Mouse (Mus musculus) heart, embryonic 10.5 days (tissue): ENCODE measurements around the gene Nit2. TPM values are rescaled to one million over a fixed set of nuclear protein-coding genes. Genes with fewer than 3 reads are reported as not detected.
A peak's percentile ranks its signal among the peaks of the same experiment; 100 is the strongest.
"Not testable (repeated sequence)": the region's sequence is repeated elsewhere in the genome, so short reads cannot be mapped to it uniquely, and the experiment has no call there.

ENCODE experiments used
- DNase-seq: peaks from one replicate; pipeline ENCODE4 v3.0.0-alpha.2; 2017; ENCODE audit warnings: low spot score
- H3K27ac ChIP-seq: fragments of 300-500 bp; sonication (generic); 2 replicates; pipeline ENCODE4 v1.5.1; 2016; ENCODE audit warnings: mild to moderate bottlenecking
- H3K27me3 ChIP-seq: fragments of 300-500 bp; sonication (generic); 2 replicates; pipeline ENCODE4 v1.6.1; 2016; ENCODE audit warnings: mild to moderate bottlenecking; ENCODE audit not compliant: poor library complexity, insufficient read depth, severe bottlenecking
- H3K36me3 ChIP-seq: fragments of 300-500 bp; sonication (generic); 2 replicates; pipeline ENCODE4 v1.6.1; 2016; ENCODE audit warnings: mild to moderate bottlenecking, moderate library complexity
- H3K4me1 ChIP-seq: fragments of 300-500 bp; sonication (generic); 2 replicates; pipeline ENCODE4 v1.6.1; 2016; ENCODE audit warnings: mild to moderate bottlenecking
- H3K4me3 ChIP-seq: fragments of 300-500 bp; sonication (generic); 2 replicates; pipeline ENCODE4 v1.5.1; 2016; ENCODE audit warnings: mild to moderate bottlenecking, moderate library complexity
- H3K9me3 ChIP-seq: fragments of 300-500 bp; sonication (generic); 2 replicates; pipeline ENCODE4 v1.6.1; 2016; ENCODE audit warnings: mild to moderate bottlenecking, moderate library complexity
- WGBS: fragments of 180-500 bp; shearing (Covaris S2); methylation state at CpG from one replicate; pipeline ENCODE4 v1.1.7; 2016; 5-methylcytosine and 5-hydroxymethylcytosine counted together
- polyA plus RNA-seq: library from polyadenylated mRNA; unstranded; fragments of >200 nt; fragmentation: Nextera tagmentation; extraction: Ambion mirVana; gene quantifications from 2 replicates; pipeline ENCODE4 v1.2.1, GENCODE M21; 2016

Gene Nit2
- polyA plus RNA-seq, 1 experiment from 2014 or later: 58.3 TPM

GRCm38 (mm10) chr16:57177254-57177653 is 10.1 kb upstream of the Nit2 start:
- no peak for DNase-seq
- Histone ChIP-seq H3K36me3 (peaks cover 53% of the 10 kb centered on the region), H3K27ac (no peak overlapping the region), H3K9me3 (no peaks in the 10 kb centered on the region), H3K4me1 (no peaks in the 10 kb centered on the region), H3K27me3 (no peaks in the 10 kb centered on the region), H3K4me3 (no peak overlapping the region)
- 59% methylated on average over 2 of the region's 2 CpGs for WGBS

GRCm38 (mm10) chr16:57176276-57176675 is 9.1 kb upstream of the Nit2 start:
- Histone ChIP-seq H3K4me3 (no peak overlapping the region), H3K27me3 (no peaks in the 10 kb centered on the region), H3K4me1 (no peaks in the 10 kb centered on the region), H3K9me3 (no peaks in the 10 kb centered on the region), H3K36me3 (peaks cover 47% of the 10 kb centered on the region), H3K27ac (no peak overlapping the region)
- WGBS: 84% methylated on average over 7 of the region's 7 CpGs
- no peak for DNase-seq

GRCm38 (mm10) chr16:57175751-57176150 is 8.6 kb upstream of the Nit2 start:
- H3K27ac ChIP-seq: no peak overlapping the region
- no peaks in the 10 kb centered on the region for H3K4me1 ChIP-seq
- DNase-seq: no peak
- no peaks in the 10 kb centered on the region for H3K9me3 ChIP-seq
- WGBS: 81% methylated on average over 2 of the region's 2 CpGs
- H3K27me3 ChIP-seq: no peaks in the 10 kb centered on the region
- no peak overlapping the region for H3K4me3 ChIP-seq
- H3K36me3 ChIP-seq: peaks cover 47% of the 10 kb centered on the region

- H3K4me3 ChIP-seq, DNase-seq, H3K9me3 ChIP-seq, H3K27ac ChIP-seq, H3K27me3 ChIP-seq, H3K4me1 ChIP-seq: not testable (repeated sequence)
- H3K36me3 ChIP-seq: peaks cover 41% of the 10 kb centered on the region
Measured at GRCm38 (mm10) chr16:57174480-57174879, 7.3 kb upstream of the Nit2 start.

GRCm38 (mm10) chr16:57171570-57171969 is 4.4 kb upstream of the Nit2 start:
- Histone ChIP-seq H3K9me3 (no peaks in the 10 kb centered on the region), H3K4me3 (no peak overlapping the region), H3K4me1 (peaks cover 3% of the 10 kb centered on the region; the same call in 1 of the 2 replicates), H3K36me3 (peaks cover 34% of the 10 kb centered on the region), H3K27me3 (no peaks in the 10 kb centered on the region), H3K27ac (no peak overlapping the region)
- WGBS: 89% methylated on average over 6 of the region's 6 CpGs
- no peak for DNase-seq

GRCm38 (mm10) chr16:57171161-57171560 is 4.0 kb upstream of the Nit2 start:
- DNase-seq: no peak
- Histone ChIP-seq H3K27me3 (no peaks in the 10 kb centered on the region), H3K4me3 (no peak overlapping the region), H3K36me3 (peaks cover 30% of the 10 kb centered on the region), H3K9me3 (no peaks in the 10 kb centered on the region), H3K4me1 (peaks cover 3% of the 10 kb centered on the region; the same call in 1 of the 2 replicates), H3K27ac (no peak overlapping the region)
- 89% methylated on average over 8 of the region's 8 CpGs for WGBS

- Histone ChIP-seq H3K9me3 (no peaks in the 10 kb centered on the region), H3K27ac (no peak overlapping the region), H3K36me3 (peaks cover 16% of the 10 kb centered on the region), H3K4me1 (peaks cover 3% of the 10 kb centered on the region; the same call in 1 of the 2 replicates), H3K4me3 (no peak overlapping the region), H3K27me3 (no peaks in the 10 kb centered on the region)
- DNase-seq: no peak
- 72% methylated on average over 4 of the region's 4 CpGs for WGBS
Measured at GRCm38 (mm10) chr16:57168236-57168635, 1.1 kb upstream of the Nit2 start.

GRCm38 (mm10) chr16:57167514-57167912 is 372 bp upstream of the Nit2 start:
- Histone ChIP-seq H3K27me3 (no peaks in the 10 kb centered on the region), H3K9me3 (no peaks in the 10 kb centered on the region), H3K4me3 (peak overlapping the region; percentile 88), H3K27ac (peak overlapping the region; percentile 95), H3K4me1 (peaks cover 3% of the 10 kb centered on the region; the same call in 1 of the 2 replicates), H3K36me3 (peaks cover 12% of the 10 kb centered on the region)
- 33% methylated on average over 5 of the region's 5 CpGs for WGBS
- DNase-seq: no peak

GRCm38 (mm10) chr16:57166086-57166485 is 1.1 kb downstream of the Nit2 start:
- Histone ChIP-seq H3K9me3 (no peaks in the 10 kb centered on the region), H3K27ac (no peak overlapping the region), H3K27me3 (no peaks in the 10 kb centered on the region), H3K4me3 (peak overlapping the region; percentile 88), H3K36me3 (peaks cover 17% of the 10 kb centered on the region), H3K4me1 (peaks cover 3% of the 10 kb centered on the region; the same call in 1 of the 2 replicates)
- 78% methylated on average over 6 of the region's 6 CpGs for WGBS
- DNase-seq: no peak

GRCm38 (mm10) chr16:57165157-57165556 is 2.0 kb downstream of the Nit2 start:
- DNase-seq: no peak
- H3K4me1 ChIP-seq: peaks cover 3% of the 10 kb centered on the region; the same call in 1 of the 2 replicates
- 94% methylated on average over 5 of the region's 5 CpGs for WGBS
- no peak overlapping the region for H3K27ac ChIP-seq
- no peak overlapping the region for H3K4me3 ChIP-seq
- peaks cover 19% of the 10 kb centered on the region; the same call in 1 of the 2 replicates for H3K36me3 ChIP-seq
- no peaks in the 10 kb centered on the region for H3K27me3 ChIP-seq
- no peaks in the 10 kb centered on the region for H3K9me3 ChIP-seq

- H3K27me3 ChIP-seq: no peaks in the 10 kb centered on the region
- 90% methylated on average over 1 of the region's 1 CpGs for WGBS
- peaks cover 28% of the 10 kb centered on the region for H3K36me3 ChIP-seq
- H3K27ac ChIP-seq: no peak overlapping the region
- no peaks in the 10 kb centered on the region for H3K9me3 ChIP-seq
- H3K4me3 ChIP-seq: no peak overlapping the region
- H3K4me1 ChIP-seq: peaks cover 3% of the 10 kb centered on the region; the same call in 1 of the 2 replicates
- DNase-seq: no peak
Measured at GRCm38 (mm10) chr16:57163694-57164093, 3.4 kb downstream of the Nit2 start.

GRCm38 (mm10) chr16:57162841-57163240 is 4.3 kb downstream of the Nit2 start:
- peaks cover 3% of the 10 kb centered on the region; the same call in 1 of the 2 replicates for H3K4me1 ChIP-seq
- H3K27me3 ChIP-seq: no peaks in the 10 kb centered on the region
- no peak for DNase-seq
- WGBS: 90% methylated on average over 5 of the region's 5 CpGs
- H3K4me3 ChIP-seq: no peak overlapping the region
- H3K9me3 ChIP-seq: no peaks in the 10 kb centered on the region
- peaks cover 30% of the 10 kb centered on the region for H3K36me3 ChIP-seq
- H3K27ac ChIP-seq: no peak overlapping the region

GRCm38 (mm10) chr16:57159835-57160234 is 7.3 kb downstream of the Nit2 start:
- Histone ChIP-seq H3K27me3 (no peaks in the 10 kb centered on the region), H3K4me3 (no peak overlapping the region), H3K36me3 (peaks cover 54% of the 10 kb centered on the region), H3K27ac (no peak overlapping the region), H3K9me3 (no peaks in the 10 kb centered on the region), H3K4me1 (no peaks in the 10 kb centered on the region)
- DNase-seq: no peak
- 60% methylated on average over 7 of the region's 7 CpGs for WGBS

- Histone ChIP-seq H3K27me3 (no peaks in the 10 kb centered on the region), H3K36me3 (peaks cover 69% of the 10 kb centered on the region), H3K4me1 (no peaks in the 10 kb centered on the region), H3K9me3 (no peaks in the 10 kb centered on the region), H3K27ac (no peak overlapping the region), H3K4me3 (no peak overlapping the region)
- WGBS: 71% methylated on average over 4 of the region's 4 CpGs
- DNase-seq: no peak
Measured at GRCm38 (mm10) chr16:57157728-57158127, 9.4 kb downstream of the Nit2 start.
